Mouse (Mus musculus): ENCODE results near the gene Cuedc2.

Cuedc2 gene

GRCm38 (mm10) chr19:46308706-46309435, 29.6 kb downstream of the Cuedc2 start:
- in situ Hi-C loops (cut with MboI; ENCODE audit: unreplicated experiment in 2 of 2), result loop anchor here in 1 of 2 experiments (5.0 kb wide), 1 partner anchor 172 kb away; no protein-coding TSS in a partner anchor

DNA sequence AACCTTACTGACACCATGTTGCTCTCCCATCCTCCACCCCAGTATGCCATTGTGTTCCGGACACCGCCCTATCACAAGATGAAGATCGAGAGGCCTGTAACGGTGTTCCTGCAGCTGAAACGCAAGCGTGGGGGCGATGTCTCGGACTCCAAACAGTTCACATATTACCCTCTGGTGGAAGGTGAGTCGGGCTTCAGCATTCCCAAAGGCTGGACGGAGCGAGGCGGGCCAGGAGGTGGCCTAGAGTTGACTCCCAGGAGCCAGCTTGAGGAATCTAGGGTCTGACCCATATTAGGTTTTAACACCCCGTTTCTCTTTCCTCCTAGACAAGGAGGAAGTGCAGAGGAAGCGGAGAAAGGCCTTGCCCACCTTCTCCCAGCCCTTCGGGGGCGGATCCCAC, 30.2 kb downstream of the Cuedc2 start:
- in situ Hi-C loops (cut with MboI; ENCODE audit: unreplicated experiment in 2 of 2), result loop anchor here in 1 of 2 experiments (5.0 kb wide), 1 partner anchor 171 kb away; no protein-coding TSS in a partner anchor

GRCm38 (mm10) chr19:46307781-46308180, 30.7 kb downstream of the Cuedc2 start:
- in situ Hi-C loops (cut with MboI; ENCODE audit: unreplicated experiment in 2 of 2), result loop anchor here in 1 of 2 experiments (5.0 kb wide), 1 partner anchor 170 kb away; no protein-coding TSS in a partner anchor

DNA sequence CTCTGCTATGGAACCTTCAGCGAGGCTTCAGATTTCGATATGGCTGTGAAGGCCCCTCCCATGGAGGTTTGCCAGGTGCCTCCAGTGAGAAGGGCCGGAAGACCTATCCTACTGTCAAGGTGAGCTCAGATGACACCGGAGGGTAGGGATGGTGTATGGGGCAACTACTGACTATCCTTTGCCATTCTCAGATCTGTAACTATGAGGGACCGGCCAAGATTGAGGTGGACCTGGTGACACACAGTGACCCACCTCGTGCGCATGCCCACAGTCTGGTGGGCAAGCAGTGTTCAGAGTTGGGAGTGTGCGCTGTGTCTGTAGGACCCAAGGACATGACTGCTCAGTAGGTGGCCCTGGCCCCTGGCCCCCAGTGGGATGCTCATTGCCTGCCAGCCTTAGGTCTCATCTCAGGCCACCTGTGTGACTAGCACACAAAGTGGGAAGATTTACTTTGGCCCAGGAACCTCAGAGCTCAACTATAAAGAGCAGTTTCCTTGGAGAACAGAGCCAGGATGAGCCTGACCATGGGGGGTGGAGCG, 31.7 kb downstream of the Cuedc2 start:
- in situ Hi-C loops (cut with MboI; ENCODE audit: unreplicated experiment in 2 of 2), result loop anchor here in 1 of 2 experiments (5.0 kb wide), 1 partner anchor 170 kb away; no protein-coding TSS in a partner anchor

DNA sequence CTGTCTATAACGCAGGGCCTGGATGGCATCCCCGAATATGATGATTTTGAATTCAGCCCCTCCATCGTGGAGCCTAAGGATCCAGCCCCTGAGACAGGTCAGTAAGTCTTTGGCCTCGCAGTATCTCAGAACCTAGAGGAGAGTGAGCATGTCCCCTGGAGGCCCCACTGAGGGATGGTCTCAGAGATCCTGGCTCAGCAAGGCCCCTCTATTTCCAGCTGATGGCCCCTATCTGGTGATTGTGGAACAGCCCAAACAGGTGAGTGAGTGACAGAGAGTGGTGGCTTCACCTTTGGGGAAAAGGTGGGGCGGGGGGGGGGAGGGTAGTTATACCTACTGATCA, 32.3 kb downstream of the Cuedc2 start:
- in situ Hi-C loops (cut with MboI; ENCODE audit: unreplicated experiment in 2 of 2), result loop anchor here in 1 of 2 experiments (5.0 kb wide), 1 partner anchor 169 kb away; no protein-coding TSS in a partner anchor

GRCm38 (mm10) chr19:46305432-46306267, 32.9 kb downstream of the Cuedc2 start:
- in situ Hi-C loops (cut with MboI; ENCODE audit: unreplicated experiment in 2 of 2), result loop anchor here in 1 of 2 experiments (5.0 kb wide), 1 partner anchor 168 kb away; no protein-coding TSS in a partner anchor

DNA sequence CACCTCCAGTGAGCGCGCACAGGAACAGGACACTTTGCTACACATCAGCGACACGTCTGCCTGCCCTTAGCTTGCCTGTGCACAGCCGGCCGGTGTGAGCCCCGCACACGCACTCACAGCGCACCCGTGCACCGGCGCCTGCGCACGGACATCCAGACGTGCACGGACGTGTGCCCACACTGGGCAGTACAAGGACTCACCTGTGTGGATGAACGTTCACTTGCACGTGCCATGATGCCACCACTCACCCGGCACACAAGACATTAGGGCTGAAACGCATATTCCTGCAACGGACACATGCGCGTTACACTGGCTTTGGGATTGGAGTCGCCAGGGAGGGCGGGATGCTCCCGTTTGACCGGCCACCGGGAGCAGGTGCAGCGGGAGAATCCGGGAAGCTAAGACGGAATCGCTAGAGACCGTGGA, 33.6 kb downstream of the Cuedc2 start:
- in situ Hi-C loops (cut with MboI; ENCODE audit: unreplicated experiment in 2 of 2), result loop anchor here in 1 of 2 experiments (5.0 kb wide), 1 partner anchor 168 kb away; no protein-coding TSS in a partner anchor

DNA sequence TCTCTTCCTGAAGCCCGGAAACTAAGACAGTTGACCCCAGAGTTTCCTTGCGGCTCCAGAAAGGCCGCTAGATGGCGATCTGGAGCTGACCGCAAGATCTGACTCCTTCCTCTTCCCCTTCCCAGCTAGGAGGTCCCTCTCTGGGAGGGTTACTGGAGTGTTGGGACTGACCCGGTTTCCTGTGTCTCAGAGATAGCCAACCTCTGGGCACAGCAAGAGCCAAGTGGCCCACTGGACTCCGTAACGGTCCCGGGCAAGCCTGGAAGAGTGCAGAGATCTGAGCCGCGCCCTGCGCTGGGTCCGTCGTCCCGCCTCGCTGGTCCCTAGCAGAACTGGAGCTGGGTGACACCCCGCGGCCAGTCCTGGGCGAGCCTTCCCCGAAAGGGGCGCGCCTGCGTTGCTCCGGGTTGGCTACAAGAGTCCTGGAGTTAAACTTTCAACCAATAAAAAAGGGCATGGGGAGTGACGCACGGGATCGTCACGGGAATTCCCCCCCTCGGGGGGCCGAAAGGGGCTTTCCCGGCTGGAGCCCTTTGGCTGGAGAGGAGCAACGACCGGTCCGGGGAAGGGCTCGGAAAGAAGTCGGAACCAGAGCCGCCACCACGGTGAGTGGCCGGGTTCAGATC, 34.2 kb downstream of the Cuedc2 start, which contains the start of gene Nfkb2:
Gene Nfkb2, plus strand, starts transcription at position 105 of the 626 bp plus-strand sequence.
- in situ Hi-C loops (cut with MboI; ENCODE audit: unreplicated experiment in 2 of 2), result no loop called here

DNA sequence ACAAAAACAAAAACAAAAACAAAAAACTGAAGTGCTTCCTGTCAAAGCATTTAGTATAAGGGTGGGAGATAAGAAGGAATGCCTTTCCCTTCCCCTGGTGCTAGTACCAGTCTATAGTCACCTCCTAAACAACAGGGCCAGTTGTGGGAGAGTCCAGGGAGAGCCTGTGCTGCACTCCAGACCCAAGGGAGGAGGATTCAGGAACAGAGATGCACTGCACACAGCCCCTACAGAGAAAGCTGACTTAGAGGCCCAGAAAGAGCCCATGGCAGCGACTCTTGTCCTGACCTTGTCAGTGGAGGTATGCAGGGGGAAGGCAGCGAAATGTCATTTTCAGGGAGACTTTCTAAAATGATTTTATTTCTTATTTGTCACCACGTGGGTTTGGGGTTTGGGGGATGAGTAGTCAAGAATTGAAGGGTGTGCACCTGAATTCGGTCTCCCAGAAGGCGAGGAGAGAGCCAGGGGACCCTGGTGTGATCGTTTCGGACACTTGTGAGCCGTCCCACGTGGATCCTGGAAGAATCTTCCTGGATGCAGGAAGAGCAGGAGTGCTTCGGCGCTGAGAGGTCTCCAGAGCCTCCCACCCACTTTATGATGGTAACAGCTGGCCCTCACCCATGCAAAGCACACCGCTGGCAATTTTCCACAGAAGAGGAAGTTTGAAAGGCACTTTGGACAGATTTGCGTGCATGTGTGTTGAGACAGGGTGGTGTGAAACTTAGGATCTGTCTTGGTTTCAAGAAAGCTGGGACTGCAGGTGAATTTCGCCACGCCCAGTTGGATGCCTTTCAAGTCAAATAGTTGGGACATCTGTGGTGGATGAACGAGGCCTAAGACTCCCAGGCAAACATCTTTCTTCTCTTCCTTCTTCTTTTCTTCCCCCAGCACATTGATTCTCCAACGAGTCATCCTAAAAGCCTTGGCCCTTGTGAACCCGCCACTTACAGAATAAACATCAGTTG, 35.0 kb downstream of the Cuedc2 start:
- in situ Hi-C loops (cut with MboI; ENCODE audit: unreplicated experiment in 2 of 2), result no loop called here

DNA sequence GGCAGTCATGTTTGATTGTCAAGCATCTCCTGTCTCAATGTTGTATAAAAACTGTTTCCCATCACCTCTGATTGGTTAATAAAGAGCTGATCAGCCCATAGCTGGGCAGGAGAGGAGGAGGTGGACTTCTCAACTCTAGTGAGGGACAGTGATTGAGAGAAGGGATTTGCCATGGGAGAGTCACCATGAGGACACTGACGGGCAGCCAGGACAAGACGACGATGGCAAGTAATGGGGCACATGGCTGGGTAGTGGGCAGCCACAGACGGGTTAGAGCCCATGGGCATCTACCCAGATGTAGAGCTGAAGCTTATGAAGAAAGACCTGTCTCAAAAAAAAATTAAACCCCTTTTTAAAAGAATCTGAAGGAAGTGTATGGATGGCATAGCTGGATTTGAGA, 36.0 kb downstream of the Cuedc2 start:
- in situ Hi-C loops (cut with MboI; ENCODE audit: unreplicated experiment in 2 of 2), result no loop called here

GRCm38 (mm10) chr19:46300294-46301045, 38.0 kb downstream of the Cuedc2 start:
- in situ Hi-C loops (cut with MboI; ENCODE audit: unreplicated experiment in 2 of 2), result no loop called here

DNA sequence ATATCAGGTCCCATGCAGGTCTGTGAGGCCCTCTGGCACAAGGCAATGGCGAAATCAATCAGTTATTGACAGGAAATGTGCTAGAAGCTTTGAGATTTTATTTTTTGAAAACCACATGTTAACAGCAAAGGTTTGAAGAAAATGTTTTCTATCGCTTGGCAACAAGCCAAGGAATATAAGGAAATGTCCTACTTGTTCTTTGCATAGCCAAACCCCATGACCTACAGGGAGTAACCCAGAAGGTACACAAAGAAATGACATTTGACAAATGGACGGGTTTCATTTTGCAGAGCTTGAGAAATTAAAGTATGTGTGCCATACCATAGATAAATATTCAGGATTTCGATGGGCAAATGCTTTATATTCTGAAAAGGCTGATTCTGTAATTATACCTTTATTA, 41.6 kb downstream of the Cuedc2 start:
- in situ Hi-C loops (cut with MboI; ENCODE audit: unreplicated experiment in 2 of 2), result loop anchor here in 1 of 2 experiments (25.0 kb wide), 1 partner anchor 440 kb away; no protein-coding TSS in a partner anchor

DNA sequence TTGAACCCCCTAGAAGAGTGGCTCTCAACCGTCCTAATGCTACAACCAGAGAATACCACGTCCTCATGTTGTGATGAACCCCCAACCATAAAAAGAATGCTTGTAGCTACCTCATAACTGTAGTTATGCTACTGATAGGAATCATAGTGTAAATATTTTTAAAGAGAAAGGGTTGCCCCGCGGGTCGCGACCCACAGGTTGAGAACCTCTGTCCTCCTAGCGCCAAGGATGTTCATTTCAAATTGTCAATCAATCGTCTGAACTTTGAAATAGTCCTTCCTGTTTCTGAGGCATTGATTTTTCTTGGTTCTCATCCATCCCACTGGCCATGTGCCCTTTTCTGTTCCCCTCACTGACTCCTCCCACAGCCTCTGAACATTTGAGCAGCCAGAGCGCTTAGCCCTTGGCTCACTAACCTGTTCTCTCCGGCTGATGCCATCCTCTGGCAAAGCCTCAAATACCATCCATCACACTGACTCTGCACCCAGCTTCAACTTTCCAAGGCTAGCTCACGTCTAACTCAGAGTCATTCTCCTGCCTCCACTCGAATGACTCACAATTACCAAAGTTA, 47.9 kb downstream of the Cuedc2 start:
- in situ Hi-C loops (cut with MboI; ENCODE audit: unreplicated experiment in 2 of 2), result loop anchor here in 1 of 2 experiments (25.0 kb wide), 1 partner anchor 447 kb away; no protein-coding TSS in a partner anchor

DNA sequence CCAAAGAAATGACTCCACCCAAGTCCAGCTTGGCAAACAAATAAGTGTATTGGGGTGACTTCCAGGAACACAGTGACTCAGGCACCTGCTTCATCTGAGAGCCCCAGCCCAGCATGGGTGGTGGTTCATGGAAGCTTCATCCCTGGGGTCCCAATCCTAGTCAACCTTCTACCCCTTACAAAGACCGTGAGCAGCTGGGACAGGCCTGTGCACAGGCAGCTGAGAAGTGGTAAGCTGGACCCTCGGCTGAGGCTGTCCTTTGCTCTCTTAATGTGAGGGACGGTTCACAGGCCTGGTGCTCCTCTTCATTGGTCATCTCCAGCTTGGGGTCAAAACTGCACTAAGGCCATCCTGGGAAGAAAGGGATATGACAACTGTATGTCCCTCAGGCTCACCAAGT, 50.9 kb downstream of the Cuedc2 start:
- in situ Hi-C loops (cut with MboI; ENCODE audit: unreplicated experiment in 2 of 2), result loop anchor here in 1 of 2 experiments (25.0 kb wide), 1 partner anchor 450 kb away; no protein-coding TSS in a partner anchor

DNA sequence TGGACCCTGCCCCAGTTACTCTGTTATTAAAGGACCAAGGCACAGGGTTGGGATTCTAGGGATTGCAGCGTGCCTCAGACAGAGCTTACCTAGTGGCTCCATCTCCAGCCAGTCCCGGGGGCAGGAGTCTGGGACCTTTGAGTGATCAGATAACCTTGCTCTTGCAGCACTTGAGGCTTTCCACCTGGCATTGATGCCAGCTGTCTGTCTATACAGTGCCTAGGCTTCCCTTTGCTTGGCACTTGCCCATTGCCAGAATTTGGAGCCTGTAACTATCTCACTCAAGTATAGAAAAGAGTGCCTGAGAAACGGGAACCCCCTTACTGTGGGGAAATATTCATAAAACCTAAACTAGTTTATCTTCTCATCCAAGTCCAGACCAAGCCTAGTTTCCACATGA, 51.6 kb downstream of the Cuedc2 start:
- in situ Hi-C loops (cut with MboI; ENCODE audit: unreplicated experiment in 2 of 2), result loop anchor here in 1 of 2 experiments (25.0 kb wide), 1 partner anchor 450 kb away; no protein-coding TSS in a partner anchor

- in situ Hi-C loops (cut with MboI; ENCODE audit: unreplicated experiment in 2 of 2), result loop anchor here in 1 of 2 experiments (25.0 kb wide), 1 partner anchor 451 kb away; no protein-coding TSS in a partner anchor
Measured at GRCm38 (mm10) chr19:46286047-46286446, 52.5 kb downstream of the Cuedc2 start.

- in situ Hi-C loops (cut with MboI; ENCODE audit: unreplicated experiment in 2 of 2), result loop anchor here in 1 of 2 experiments (25.0 kb wide), 1 partner anchor 452 kb away; no protein-coding TSS in a partner anchor
Measured at GRCm38 (mm10) chr19:46285631-46286030, 52.9 kb downstream of the Cuedc2 start.

DNA sequence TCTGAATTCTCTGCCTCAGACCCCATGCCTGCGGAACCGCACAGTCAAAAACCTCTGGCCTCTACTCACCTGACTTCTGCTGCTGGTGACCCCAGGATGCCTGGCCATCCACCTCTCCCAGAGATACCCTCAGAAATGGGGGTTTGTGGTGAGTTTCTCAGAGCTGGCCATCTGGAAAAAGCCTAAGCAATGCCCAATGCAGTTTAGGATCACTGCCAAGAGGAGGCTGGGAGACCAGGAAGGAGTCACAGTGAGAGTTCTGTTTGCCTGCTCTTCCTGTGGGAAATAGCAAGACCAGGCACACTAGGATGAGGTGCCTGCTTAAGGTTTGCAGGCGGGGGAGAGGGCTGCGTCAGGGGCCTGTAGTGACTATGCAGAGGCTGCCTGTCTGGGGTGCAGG, 53.8 kb downstream of the Cuedc2 start:
- in situ Hi-C loops (cut with MboI; ENCODE audit: unreplicated experiment in 2 of 2), result loop anchor here in 1 of 2 experiments (25.0 kb wide), 1 partner anchor 453 kb away; no protein-coding TSS in a partner anchor
